Mouse (Mus musculus) hematopoietic stem cell, adult 5-6 weeks (primary cell): Measurements from ENCODE around the gene Myadml2. TPM values are rescaled to one million over a fixed set of nuclear protein-coding genes. Genes with fewer than 3 reads are reported as not detected.

Experiments
- ATAC-seq, 2 experiments: fragments of 125-278 bp in 1 of 2; replicated peaks in 1 of 2; 2 replicates each; pipeline ENCODE4 v1.8.0; 2016 to 2017; ENCODE audit warnings: inconsistent platforms in 2 of 2, mild to moderate bottlenecking in 2 of 2, moderate number of reproducible peaks in 2 of 2, low read depth in 1 of 2, moderate TSS enrichment in 1 of 2; ENCODE audit not compliant: low FRiP score in 2 of 2, poor library complexity in 2 of 2, severe bottlenecking in 2 of 2, insufficient read depth in 1 of 2, low TSS enrichment in 1 of 2
- total RNA-seq: library from RNA; stranded (forward); fragments of 172-1452, 232-1000 nt; gene quantifications from 2 replicates; pipeline ENCODE4 v1.2.3, GENCODE M21; 2017

The Myadml2 gene
- total RNA-seq, 1 experiment from 2014 or later: not detected

- ATAC-seq: no peak
These were observed 25.2 kb downstream of the Myadml2 start for GRCm38 (mm10) chr11:120622805-120623204.

- no peak for ATAC-seq
These were observed 27.8 kb downstream of the Myadml2 start for GRCm38 (mm10) chr11:120620195-120620594.

GRCm38 (mm10) chr11:120618619-120619535 is 29.1 kb downstream of the Myadml2 start:
- no peak for ATAC-seq

GRCm38 (mm10) chr11:120617519-120618112 is 30.3 kb downstream of the Myadml2 start, which contains the start of gene Pcyt2:
TSS of gene Pcyt2 (minus strand) at chr11:120617936.
- peak; percentile 94 for ATAC-seq

GRCm38 (mm10) chr11:120616617-120617294 is 31.2 kb downstream of the Myadml2 start:
- no peak for ATAC-seq

GRCm38 (mm10) chr11:120615606-120616203 is 32.3 kb downstream of the Myadml2 start:
- ATAC-seq: no peak

GRCm38 (mm10) chr11:120615167-120615566 is 32.8 kb downstream of the Myadml2 start:
- ATAC-seq: no peak

GRCm38 (mm10) chr11:120613976-120614375 is 34.0 kb downstream of the Myadml2 start:
- no peak for ATAC-seq

GRCm38 (mm10) chr11:120613481-120613972 is 34.4 kb downstream of the Myadml2 start:
- ATAC-seq: no peak

- peak; percentile 64 to 65 for ATAC-seq
These were observed 35.2 kb downstream of the Myadml2 start for GRCm38 (mm10) chr11:120612763-120613162.

- ATAC-seq: no peak
These were observed 37.4 kb downstream of the Myadml2 start for GRCm38 (mm10) chr11:120610477-120611046.

GRCm38 (mm10) chr11:120609250-120609649 is 38.7 kb downstream of the Myadml2 start:
- no peak for ATAC-seq

- no peak for ATAC-seq
These were observed 39.5 kb downstream of the Myadml2 start, which contains the start of gene Npb for GRCm38 (mm10) chr11:120608241-120609034. TSS of gene Npb (plus strand) at chr11:120608477.

GRCm38 (mm10) chr11:120606764-120607163 is 41.2 kb downstream of the Myadml2 start:
- ATAC-seq: no peak

- no peak for ATAC-seq
These were observed 42.3 kb downstream of the Myadml2 start for GRCm38 (mm10) chr11:120605667-120606066.

GRCm38 (mm10) chr11:120603545-120603944 is 44.4 kb downstream of the Myadml2 start:
- ATAC-seq: no peak
